Mouse (Mus musculus): ENCODE measurements around the gene Srsf2.

DNA sequence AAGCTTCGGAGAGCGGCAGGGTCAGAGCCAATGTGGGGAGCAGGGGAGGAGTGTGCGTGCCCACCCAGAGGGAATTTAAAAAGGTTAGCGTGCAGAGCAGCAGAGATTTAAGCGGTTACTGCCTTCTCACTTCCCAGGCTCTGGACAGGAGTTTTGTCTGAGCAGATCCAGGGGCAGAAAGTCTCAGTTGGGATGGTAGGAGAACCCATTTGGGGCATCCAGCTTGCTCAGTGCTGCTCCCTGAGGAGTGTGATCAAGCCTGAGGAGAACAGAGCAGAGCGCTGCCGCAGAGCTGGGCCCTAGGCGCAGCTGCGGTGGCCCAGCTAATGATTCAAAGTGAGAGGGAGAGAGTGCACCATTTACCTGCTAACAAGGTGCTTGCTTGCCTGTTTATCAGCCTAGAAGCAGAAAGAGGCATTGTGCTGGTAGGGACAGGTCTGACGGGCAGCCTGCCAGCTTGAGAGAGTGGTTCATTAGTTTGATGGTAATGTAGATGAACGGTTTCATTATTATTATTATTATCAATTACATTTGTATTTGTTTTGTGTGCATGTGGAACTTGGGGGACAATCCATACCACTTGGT lies 44.0 kb downstream of the Srsf2 start:
- no peak for TF ChIP-seq POLR2A (IDR thresholded peaks at IDR 0.05; ENCODE audit: borderline replicate concordance, extremely low read depth, low read depth, low read length)
- TF ChIP-seq CTCF (IDR thresholded peaks at IDR 0.05; ENCODE audit: insufficient read depth, low read length) = no peak

Data from lung, adult 2 months (tissue).